Mouse (Mus musculus): ENCODE measurements around the gene Ube2h.
A peak's percentile ranks its signal among the peaks of the same experiment; 100 is the strongest.
"Not testable (repeated sequence)": the region's sequence is repeated elsewhere in the genome, so short reads cannot be mapped to it uniquely, and the experiment has no call there.

Gene Ube2h

DNA sequence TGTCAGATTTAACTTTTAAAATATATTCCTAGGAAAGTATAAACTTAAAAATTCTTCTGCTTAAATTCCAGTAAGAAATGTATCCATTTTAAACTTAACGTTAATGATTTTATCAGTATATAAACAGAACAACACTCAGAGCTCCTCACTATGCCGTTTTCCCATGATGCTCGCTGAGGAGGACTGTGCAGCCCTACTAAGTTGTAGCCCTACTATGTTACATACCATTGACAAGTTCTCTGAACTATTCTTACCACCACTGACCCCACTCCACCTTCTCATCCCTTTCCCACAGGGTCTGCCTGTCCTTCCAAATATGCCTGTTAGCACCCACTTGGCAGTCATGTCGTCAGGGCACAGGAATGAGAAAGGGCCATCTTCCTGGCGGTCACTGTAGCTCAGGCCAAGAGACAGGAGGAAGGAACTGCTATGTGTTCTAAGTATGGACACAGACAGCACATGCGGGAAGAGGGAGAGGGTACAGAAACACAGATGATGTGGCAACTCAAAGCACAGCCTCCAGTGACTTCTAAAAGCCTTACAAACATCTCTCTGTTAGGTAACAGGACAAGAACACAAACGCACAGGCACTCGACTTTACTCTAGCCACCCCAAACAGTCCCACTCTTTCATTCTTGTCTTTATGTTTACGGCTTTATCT, 60.9 kb downstream of the Ube2h start:
- peak; percentile 25 for DNase-seq (ENCODE audit: low spot score)

GRCm38 (mm10) chr6:30242928-30243327, 61.4 kb downstream of the Ube2h start:
- no peak for DNase-seq (ENCODE audit: low spot score)

DNA sequence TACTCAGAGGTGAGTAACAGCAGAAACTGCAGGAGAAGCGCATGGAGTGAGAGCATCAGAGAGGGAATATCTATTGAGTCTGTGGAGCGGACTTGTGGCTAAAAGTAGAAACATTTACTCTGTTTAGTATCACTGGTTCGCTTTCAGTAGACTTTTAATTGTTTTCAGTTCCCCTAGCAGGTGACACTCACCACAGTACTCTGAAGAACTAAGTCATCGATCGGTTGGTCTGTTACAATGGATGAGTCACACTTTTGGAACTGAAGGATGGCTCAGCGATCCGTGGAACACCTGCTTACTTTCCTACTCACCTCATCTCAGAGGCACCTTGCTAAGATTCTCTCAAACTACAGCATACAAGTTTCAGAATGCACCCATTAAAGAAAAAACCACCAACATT, 64.2 kb downstream of the Ube2h start:
- no peak for DNase-seq (ENCODE audit: low spot score)

- no peak for DNase-seq (ENCODE audit: low spot score)
Observed at GRCm38 (mm10) chr6:30239207-30239606, 65.1 kb downstream of the Ube2h start.

- no peak for DNase-seq (ENCODE audit: low spot score)
Observed at GRCm38 (mm10) chr6:30238079-30238478, 66.3 kb downstream of the Ube2h start.

GRCm38 (mm10) chr6:30236564-30236963, 67.8 kb downstream of the Ube2h start:
- DNase-seq (ENCODE audit: low spot score) = peak; percentile 27

DNA sequence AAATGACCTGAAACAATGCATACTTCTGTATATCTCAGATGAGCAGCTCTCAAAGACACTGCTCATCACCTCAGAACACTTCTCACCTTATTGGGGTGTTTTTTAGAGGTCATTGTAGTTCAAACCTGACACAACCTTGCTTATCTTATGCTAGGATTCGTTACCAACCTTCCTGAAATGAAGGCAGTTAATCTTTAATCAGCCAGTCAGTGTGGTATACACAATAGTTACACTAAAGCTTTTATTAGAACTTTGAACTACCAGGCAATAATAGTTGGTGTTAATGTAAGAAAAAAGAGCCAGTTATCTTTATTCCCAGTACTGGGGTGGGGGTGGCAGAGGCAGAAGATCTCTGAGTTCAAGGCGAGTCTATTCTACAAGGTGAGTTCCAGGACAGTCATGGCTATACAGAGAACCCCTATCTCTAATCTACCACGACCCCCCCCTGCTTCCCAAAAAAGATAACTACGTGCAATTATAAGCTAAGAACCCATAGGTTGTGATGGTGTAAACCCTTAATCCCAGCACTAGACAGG, 72.5 kb downstream of the Ube2h start:
- no peak for DNase-seq (ENCODE audit: low spot score)

DNA sequence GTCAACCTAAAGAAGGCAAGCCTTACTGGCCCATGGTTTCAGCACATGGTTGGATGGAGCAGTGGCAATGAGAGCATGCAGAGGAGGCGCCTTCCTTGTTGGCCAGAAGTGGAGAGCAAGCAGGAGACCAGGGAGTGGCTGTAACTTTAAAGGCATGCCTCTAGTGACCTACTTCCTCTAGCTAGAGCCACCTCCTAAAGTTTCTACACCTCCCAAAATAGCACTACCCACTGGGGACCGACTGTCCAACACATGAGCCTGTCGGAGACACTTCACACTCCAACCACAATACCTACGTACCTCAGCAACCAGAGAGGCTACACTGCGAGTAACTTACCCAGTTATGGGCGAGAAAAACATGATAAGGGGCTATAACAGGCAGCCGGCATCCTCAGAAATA, 74.1 kb downstream of the Ube2h start:
- no peak for DNase-seq (ENCODE audit: low spot score)

DNA sequence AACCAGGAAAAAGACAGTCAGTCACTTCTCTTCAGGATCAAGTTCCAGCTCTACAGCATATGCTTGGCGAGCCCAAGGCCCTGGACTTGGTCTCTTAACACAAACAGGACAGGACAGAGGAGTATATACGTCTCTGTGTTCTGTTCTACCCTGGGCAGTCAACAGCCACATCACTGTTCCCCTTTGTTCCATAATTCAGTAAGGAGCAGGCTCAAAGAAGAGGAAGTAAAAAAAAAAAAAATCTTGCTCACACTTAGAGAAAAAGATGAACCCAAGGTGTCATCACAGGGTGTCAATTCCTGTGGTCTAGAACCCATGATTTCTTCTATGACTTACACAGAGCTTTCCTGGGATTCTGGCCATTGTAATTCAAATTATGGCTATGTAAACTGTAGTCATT, 75.4 kb downstream of the Ube2h start:
- no peak for DNase-seq (ENCODE audit: low spot score)

- no peak for DNase-seq (ENCODE audit: low spot score)
Observed at GRCm38 (mm10) chr6:30228353-30228752, 76.0 kb downstream of the Ube2h start.

- no peak for DNase-seq (ENCODE audit: low spot score)
Observed at GRCm38 (mm10) chr6:30226971-30227700, 77.2 kb downstream of the Ube2h start.

DNA sequence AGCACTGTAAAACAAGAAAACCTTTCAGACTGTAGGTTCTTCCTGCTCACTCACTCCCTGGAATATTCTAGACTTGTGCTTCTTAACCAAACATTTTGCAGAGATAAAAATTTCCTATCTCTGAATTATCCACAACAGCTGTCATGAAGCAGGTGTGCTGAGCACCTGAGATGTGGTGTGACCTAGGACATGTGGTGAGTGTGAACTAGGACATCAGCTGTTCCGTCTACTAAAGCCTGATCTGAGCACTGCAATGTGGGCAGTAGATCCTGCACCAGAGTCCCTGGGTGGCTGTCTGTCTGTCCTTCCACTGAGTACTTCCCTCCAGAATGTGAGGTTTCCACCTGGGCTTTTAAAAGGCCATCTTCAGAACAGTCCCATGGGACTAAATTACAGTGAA, 79.6 kb downstream of the Ube2h start:
- no peak for DNase-seq (ENCODE audit: low spot score)

GRCm38 (mm10) chr6:30222321-30222720, 82.0 kb downstream of the Ube2h start:
- peak; percentile 35 for DNase-seq (ENCODE audit: low spot score)

GRCm38 (mm10) chr6:30217581-30217980, 86.8 kb downstream of the Ube2h start:
- DNase-seq (ENCODE audit: low spot score) = no peak

- DNase-seq (ENCODE audit: low spot score) = no peak
Observed at GRCm38 (mm10) chr6:30212468-30212867, 91.9 kb downstream of the Ube2h start.

DNA sequence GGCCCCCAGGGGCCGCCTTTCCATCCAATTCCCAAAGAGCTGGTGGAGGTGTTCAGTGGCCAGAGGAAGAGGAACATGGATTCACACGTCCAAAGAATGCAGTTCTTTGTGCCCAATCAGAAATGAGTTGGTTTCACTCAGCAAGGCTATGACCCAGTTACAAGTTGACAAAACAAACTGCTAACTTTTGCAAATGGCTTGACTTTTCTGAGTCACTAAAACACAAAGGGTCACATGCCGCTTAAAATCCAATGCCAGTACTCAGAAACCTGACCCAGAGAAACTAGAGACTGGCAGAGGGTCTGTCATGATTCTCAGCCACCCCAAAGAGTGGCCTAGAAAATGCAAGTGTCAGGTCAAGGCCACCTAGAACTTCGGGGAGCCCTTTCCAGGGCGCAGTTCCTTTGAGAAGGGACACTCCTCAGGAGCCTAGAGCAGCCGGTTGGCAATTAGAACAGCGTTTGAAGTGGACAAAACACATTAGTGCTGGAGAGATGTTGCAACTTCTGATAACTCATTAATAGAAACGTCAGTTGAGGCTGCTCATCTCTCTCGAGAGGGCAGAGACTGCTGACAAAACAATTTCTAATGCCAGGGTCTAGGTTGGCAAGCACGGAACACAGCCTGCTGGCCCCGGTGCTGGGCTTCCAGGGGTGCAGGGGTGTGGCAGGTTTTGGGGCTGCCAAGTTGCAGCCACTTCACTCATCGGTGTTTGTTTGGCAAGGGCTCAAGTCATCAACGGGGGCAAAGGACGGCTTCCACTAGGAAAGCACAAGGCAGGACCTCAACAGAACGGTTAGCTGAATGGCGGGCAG, 92.5 kb downstream of the Ube2h start:
- DNase-seq (ENCODE audit: low spot score) = no peak

GRCm38 (mm10) chr6:30210788-30211187, 93.6 kb downstream of the Ube2h start:
- peak; percentile 72 for DNase-seq (ENCODE audit: low spot score)

DNA sequence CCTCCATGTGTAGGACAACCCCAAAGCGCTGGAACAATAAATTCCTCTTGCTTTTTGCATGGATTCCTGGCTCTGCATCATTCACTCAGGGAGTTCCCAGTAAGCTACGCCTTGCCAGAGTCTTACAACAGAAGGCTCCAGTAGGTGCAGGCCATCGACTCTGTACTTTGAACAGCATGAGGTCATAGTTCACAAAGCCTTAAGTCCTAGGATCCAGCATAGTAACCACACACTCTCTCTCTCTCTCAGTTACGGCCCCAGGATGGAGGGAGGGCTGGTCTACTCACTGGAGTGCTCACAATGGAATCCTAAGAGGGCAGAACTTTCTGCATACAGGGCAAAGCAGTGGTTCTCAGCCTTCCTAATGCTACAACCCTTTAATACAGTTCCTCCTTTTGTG, 95.5 kb downstream of the Ube2h start:
- no peak for DNase-seq (ENCODE audit: low spot score)

GRCm38 (mm10) chr6:30205587-30206202, 98.6 kb downstream of the Ube2h start:
- DNase-seq (ENCODE audit: low spot score) = peak; percentile 74

- not testable (repeated sequence) for DNase-seq (ENCODE audit: low spot score)
Observed at GRCm38 (mm10) chr6:30205180-30205538, 99.2 kb downstream of the Ube2h start.

GRCm38 (mm10) chr6:30204383-30205179, 99.8 kb downstream of the Ube2h start:
- no peak for DNase-seq (ENCODE audit: low spot score)
